Mouse (Mus musculus) B cell, adult 2 months (primary cell): ENCODE data around the gene Zfp385a.
"Not testable (repeated sequence)": the region's sequence is repeated elsewhere in the genome, so short reads cannot be mapped to it uniquely, and the experiment has no call there.

Experiments
- DNase-seq, 2 experiments: peaks; one replicate each; pipeline ENCODE4 v3.0.0; 2022

Zfp385a gene

GRCm38 (mm10) chr15:103284647-103285046 is 55.2 kb downstream of the Zfp385a start:
- DNase-seq: no peak

GRCm38 (mm10) chr15:103284066-103284465 is 55.8 kb downstream of the Zfp385a start:
- DNase-seq: peak; percentile 65 to 68

GRCm38 (mm10) chr15:103281465-103282205 is 58.3 kb downstream of the Zfp385a start:
- no peak for DNase-seq

GRCm38 (mm10) chr15:103280817-103281464 is 59.0 kb downstream of the Zfp385a start:
- peak; percentile 39 to 44 for DNase-seq

- DNase-seq: peak; percentile 65 to 67
Measured at GRCm38 (mm10) chr15:103279750-103280149, 60.1 kb downstream of the Zfp385a start.

- no peak for DNase-seq
Measured at GRCm38 (mm10) chr15:103277949-103278348, 61.9 kb downstream of the Zfp385a start.

GRCm38 (mm10) chr15:103275943-103276342 is 64.0 kb downstream of the Zfp385a start:
- not testable (repeated sequence) for DNase-seq

- DNase-seq: peak; percentile 89 to 94
Measured at GRCm38 (mm10) chr15:103272419-103273279, 67.2 kb downstream of the Zfp385a start, which contains the start of gene Copz1. Copz1 (plus strand) TSS chr15:103272714.

GRCm38 (mm10) chr15:103268903-103269302 is 71.0 kb downstream of the Zfp385a start:
- DNase-seq: no peak

- DNase-seq: no peak
Measured at GRCm38 (mm10) chr15:103264794-103265193, 75.1 kb downstream of the Zfp385a start.
